Mouse (Mus musculus): ENCODE measurements around the gene Armh2. TPM values are rescaled to one million over a fixed set of nuclear protein-coding genes. Genes with fewer than 3 reads are reported as not detected.
"Not testable (repeated sequence)": the region's sequence is repeated elsewhere in the genome, so short reads cannot be mapped to it uniquely, and the experiment has no call there.

The Armh2 gene
- total RNA-seq, 1 experiment = not detected

DNA sequence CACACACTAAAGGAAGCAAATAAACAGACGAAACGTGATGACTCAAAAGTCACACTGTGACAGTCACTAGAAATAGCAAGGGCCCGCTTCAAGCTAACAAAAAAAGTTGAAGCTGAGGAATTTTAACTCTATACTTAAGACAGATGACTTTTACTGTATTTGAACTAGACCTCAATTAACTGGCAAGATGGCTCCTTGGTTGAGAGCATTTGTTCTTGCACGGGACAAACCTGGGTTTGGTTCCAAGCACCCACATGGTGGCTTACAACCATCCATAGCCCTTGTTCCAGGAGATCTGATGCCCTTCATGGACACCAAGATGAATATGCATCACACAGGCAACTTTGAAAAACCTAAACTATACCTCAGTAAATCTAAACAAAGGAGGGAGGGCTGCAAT lies 21.2 kb downstream of the Armh2 start:
- H3K9me3 ChIP-seq (ENCODE audit: control insufficient read depth, insufficient read depth, low read depth, low read length) = no peaks in the 10 kb centered on the region
- H3K27ac ChIP-seq (ENCODE audit: insufficient read depth, low read depth, low read length, poor library complexity, severe bottlenecking) = peak overlapping the region; percentile 3; the same call in 1 of the 2 replicates
- H3K4me3 ChIP-seq (ENCODE audit: insufficient read depth in 1 of 2, low read depth in 1 of 2, low read length in 2 of 2, poor library complexity in 1 of 2, severe bottlenecking in 1 of 2) = peak overlapping the region; percentile 85
- H3K4me1 ChIP-seq (ENCODE audit: control insufficient read depth in 2 of 2, insufficient read depth in 2 of 2, low read length in 2 of 2, poor library complexity in 1 of 2) = peaks cover 2 to 10% of the 10 kb centered on the region in 2 experiments; a peak in 2 of 4 replicates
- TF ChIP-seq ZC3H11A (IDR thresholded peaks at IDR 0.05; ENCODE audit: borderline replicate concordance, low read depth, low read length) (no peak), MAFK (IDR thresholded peaks at IDR 0.05; ENCODE audit: insufficient read depth, low read depth, low read length) (no peak), HCFC1 (IDR thresholded peaks at IDR 0.05; ENCODE audit: borderline replicate concordance, insufficient read depth, low read length) (no peak), CHD2 (IDR thresholded peaks at IDR 0.05; ENCODE audit: low read depth, low read length) (no peak), ZNF384 (IDR thresholded peaks at IDR 0.05; ENCODE audit: low read depth, low read length) (no peak)
- in situ Hi-C loops (cut with MboI; ENCODE audit: low sequenced_read_pairs in 2 of 2, unreplicated experiment in 2 of 2) = no loop called here
- peaks cover 16% of the 10 kb centered on the region for H3K36me3 ChIP-seq (ENCODE audit: control insufficient read depth, insufficient read depth, low read length, poor library complexity, severe bottlenecking)
- H3K9ac ChIP-seq (ENCODE audit: insufficient read depth, low read depth, low read length, poor library complexity, severe bottlenecking) = peak overlapping the region; percentile 68; the same call in 1 of the 2 replicates
- DNase-seq (ENCODE audit: low read depth, low spot score) = no peak

GRCm38 (mm10) chr13:24767809-24768208 lies 26.8 kb downstream of the Armh2 start:
- DNase-seq (ENCODE audit: low read depth, low spot score); H3K4me1 ChIP-seq (ENCODE audit: control insufficient read depth in 2 of 2, insufficient read depth in 2 of 2, low read length in 2 of 2, poor library complexity in 1 of 2); H3K9me3 ChIP-seq (ENCODE audit: control insufficient read depth, insufficient read depth, low read depth, low read length); H3K36me3 ChIP-seq (ENCODE audit: control insufficient read depth, insufficient read depth, low read length, poor library complexity, severe bottlenecking); H3K4me3 ChIP-seq (ENCODE audit: insufficient read depth in 1 of 2, low read depth in 1 of 2, low read length in 2 of 2, poor library complexity in 1 of 2, severe bottlenecking in 1 of 2); H3K27ac ChIP-seq (ENCODE audit: insufficient read depth, low read depth, low read length, poor library complexity, severe bottlenecking); H3K9ac ChIP-seq (ENCODE audit: insufficient read depth, low read depth, low read length, poor library complexity, severe bottlenecking); in situ Hi-C loops (cut with MboI; ENCODE audit: low sequenced_read_pairs in 2 of 2, unreplicated experiment in 2 of 2): not testable (repeated sequence)

- H3K27ac ChIP-seq (ENCODE audit: insufficient read depth, low read depth, low read length, poor library complexity, severe bottlenecking); H3K4me3 ChIP-seq (ENCODE audit: insufficient read depth in 1 of 2, low read depth in 1 of 2, low read length in 2 of 2, poor library complexity in 1 of 2, severe bottlenecking in 1 of 2); H3K9ac ChIP-seq (ENCODE audit: insufficient read depth, low read depth, low read length, poor library complexity, severe bottlenecking); H3K4me1 ChIP-seq (ENCODE audit: control insufficient read depth in 2 of 2, insufficient read depth in 2 of 2, low read length in 2 of 2, poor library complexity in 1 of 2); H3K9me3 ChIP-seq (ENCODE audit: control insufficient read depth, insufficient read depth, low read depth, low read length); DNase-seq (ENCODE audit: low read depth, low spot score); in situ Hi-C loops (cut with MboI; ENCODE audit: low sequenced_read_pairs in 2 of 2, unreplicated experiment in 2 of 2); H3K36me3 ChIP-seq (ENCODE audit: control insufficient read depth, insufficient read depth, low read length, poor library complexity, severe bottlenecking): not testable (repeated sequence)
Measured at GRCm38 (mm10) chr13:24771482-24771881, 30.4 kb downstream of the Armh2 start.

- TF ChIP-seq ZNF384 (IDR thresholded peaks at IDR 0.05; ENCODE audit: low read depth, low read length) (peak; percentile 89), ZC3H11A (IDR thresholded peaks at IDR 0.05; ENCODE audit: borderline replicate concordance, low read depth, low read length) (peak; percentile 73; the same call in 1 of the 2 replicates), MAFK (IDR thresholded peaks at IDR 0.05; ENCODE audit: insufficient read depth, low read depth, low read length) (no peak)
- in situ Hi-C loops (cut with MboI; ENCODE audit: low sequenced_read_pairs in 2 of 2, unreplicated experiment in 2 of 2) = no loop called here
- Histone ChIP-seq H3K27ac (ENCODE audit: insufficient read depth, low read depth, low read length, poor library complexity, severe bottlenecking) (no peak overlapping the region), H3K4me1 (ENCODE audit: control insufficient read depth in 2 of 2, insufficient read depth in 2 of 2, low read length in 2 of 2, poor library complexity in 1 of 2) (no peaks in the 10 kb centered on the region), H3K4me3 (ENCODE audit: insufficient read depth in 1 of 2, low read depth in 1 of 2, low read length in 2 of 2, poor library complexity in 1 of 2, severe bottlenecking in 1 of 2) (no peak overlapping the region), H3K9me3 (ENCODE audit: control insufficient read depth, insufficient read depth, low read depth, low read length) (no peaks in the 10 kb centered on the region), H3K9ac (ENCODE audit: insufficient read depth, low read depth, low read length, poor library complexity, severe bottlenecking) (no peak overlapping the region), H3K36me3 (ENCODE audit: control insufficient read depth, insufficient read depth, low read length, poor library complexity, severe bottlenecking) (no peaks in the 10 kb centered on the region)
- DNase-seq (ENCODE audit: low read depth, low spot score) = peak; percentile 55
Measured at GRCm38 (mm10) chr13:24776146-24776844, 35.3 kb downstream of the Armh2 start.

- DNase-seq (ENCODE audit: low read depth, low spot score) = no peak
- H3K36me3 ChIP-seq (ENCODE audit: control insufficient read depth, insufficient read depth, low read length, poor library complexity, severe bottlenecking) = no peaks in the 10 kb centered on the region
- TF ChIP-seq CHD2 (IDR thresholded peaks at IDR 0.05; ENCODE audit: low read depth, low read length) = no peak
- TF ChIP-seq ZNF384 (IDR thresholded peaks at IDR 0.05; ENCODE audit: low read depth, low read length) = no peak
- no peak for TF ChIP-seq MAFK (IDR thresholded peaks at IDR 0.05; ENCODE audit: insufficient read depth, low read depth, low read length)
- TF ChIP-seq HCFC1 (IDR thresholded peaks at IDR 0.05; ENCODE audit: borderline replicate concordance, insufficient read depth, low read length) = no peak
- TF ChIP-seq ZC3H11A (IDR thresholded peaks at IDR 0.05; ENCODE audit: borderline replicate concordance, low read depth, low read length) = no peak
- H3K4me3 ChIP-seq (ENCODE audit: insufficient read depth in 1 of 2, low read depth in 1 of 2, low read length in 2 of 2, poor library complexity in 1 of 2, severe bottlenecking in 1 of 2) = no peak overlapping the region
- no peaks in the 10 kb centered on the region for H3K9me3 ChIP-seq (ENCODE audit: control insufficient read depth, insufficient read depth, low read depth, low read length)
- no peaks in the 10 kb centered on the region for H3K4me1 ChIP-seq (ENCODE audit: control insufficient read depth in 2 of 2, insufficient read depth in 2 of 2, low read length in 2 of 2, poor library complexity in 1 of 2)
- no peak overlapping the region for H3K9ac ChIP-seq (ENCODE audit: insufficient read depth, low read depth, low read length, poor library complexity, severe bottlenecking)
- in situ Hi-C loops (cut with MboI; ENCODE audit: low sequenced_read_pairs in 2 of 2, unreplicated experiment in 2 of 2) = no loop called here
- no peak overlapping the region for H3K27ac ChIP-seq (ENCODE audit: insufficient read depth, low read depth, low read length, poor library complexity, severe bottlenecking)
Measured at GRCm38 (mm10) chr13:24778026-24778425, 37.0 kb downstream of the Armh2 start.
